Mouse (Mus musculus) bone marrow, adult 2 months (tissue): ENCODE measurements around the gene Kcnk3.

Source experiments
- CTCF ChIP-seq: fragments of 200-500 bp; IDR thresholded peaks from 2 replicates; pipeline ENCODE4 v1.5.1; 2011; ENCODE audit warnings: low read length, control low read depth; ENCODE audit not compliant: control insufficient read depth, insufficient read depth
- POLR2A ChIP-seq: fragments of 200-500 bp; IDR thresholded peaks from 2 replicates; pipeline ENCODE4 v1.6.1; 2011; ENCODE audit warnings: low read depth, mild to moderate bottlenecking, control low read depth, low read length, borderline replicate concordance; ENCODE audit not compliant: control insufficient read depth

DNA sequence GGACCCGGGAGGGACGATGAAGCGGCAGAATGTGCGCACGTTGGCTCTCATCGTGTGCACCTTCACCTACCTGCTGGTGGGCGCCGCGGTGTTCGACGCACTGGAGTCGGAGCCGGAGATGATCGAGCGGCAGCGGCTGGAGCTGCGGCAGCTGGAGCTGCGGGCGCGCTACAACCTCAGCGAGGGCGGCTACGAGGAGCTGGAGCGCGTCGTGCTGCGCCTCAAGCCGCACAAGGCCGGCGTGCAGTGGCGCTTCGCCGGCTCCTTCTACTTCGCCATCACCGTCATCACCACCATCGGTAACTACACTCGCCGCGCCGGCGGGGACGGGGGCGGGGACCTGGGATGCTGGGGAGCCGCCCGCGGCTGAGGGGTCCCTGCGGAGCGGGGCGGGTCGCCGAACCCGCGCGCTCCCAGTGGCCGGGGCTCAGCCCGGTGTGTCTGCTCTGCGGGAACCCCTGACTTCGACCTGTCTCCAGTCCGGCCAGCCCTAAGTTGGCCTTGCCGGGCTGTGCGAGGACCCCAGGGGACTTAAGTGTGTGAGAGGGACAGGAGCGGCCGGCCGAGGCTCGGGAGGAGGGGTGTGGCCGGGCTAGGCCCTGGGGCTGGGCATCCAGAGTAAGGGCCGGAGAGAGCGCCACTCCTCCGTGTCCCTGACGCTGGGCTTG is 465 bp downstream of the Kcnk3 start:
- no peak for TF ChIP-seq POLR2A
- TF ChIP-seq CTCF: no peak
